Mouse (Mus musculus): ENCODE measurements around the gene Tfdp1. TPM values are rescaled to one million over a fixed set of nuclear protein-coding genes. Genes with fewer than 3 reads are reported as not detected.

The Tfdp1 gene
- total RNA-seq, 2 experiments from 2014 or later = 63.1 to 65.1 TPM

DNA sequence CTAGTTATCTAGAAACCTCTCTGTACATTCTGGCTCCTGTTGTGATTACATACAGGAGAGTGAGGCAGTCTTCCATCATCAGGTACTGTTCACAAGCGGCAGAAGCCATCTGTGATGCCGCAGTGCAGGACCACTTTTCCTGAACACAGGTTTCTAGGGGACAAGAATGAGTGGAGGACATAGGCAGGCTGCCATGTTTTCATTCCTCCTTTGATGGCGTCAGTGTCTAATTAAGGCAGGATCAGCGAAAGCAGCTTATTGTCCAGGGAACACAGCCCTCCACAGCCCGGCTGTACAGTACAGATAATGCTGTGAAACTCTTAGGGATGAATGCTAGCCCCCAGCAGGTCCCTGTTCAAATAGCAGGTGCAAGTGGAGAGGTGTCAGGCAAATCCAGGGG, 67.5 kb downstream of the Tfdp1 start:
- intact Hi-C loops (cut with DNase I) = no loop called here

DNA sequence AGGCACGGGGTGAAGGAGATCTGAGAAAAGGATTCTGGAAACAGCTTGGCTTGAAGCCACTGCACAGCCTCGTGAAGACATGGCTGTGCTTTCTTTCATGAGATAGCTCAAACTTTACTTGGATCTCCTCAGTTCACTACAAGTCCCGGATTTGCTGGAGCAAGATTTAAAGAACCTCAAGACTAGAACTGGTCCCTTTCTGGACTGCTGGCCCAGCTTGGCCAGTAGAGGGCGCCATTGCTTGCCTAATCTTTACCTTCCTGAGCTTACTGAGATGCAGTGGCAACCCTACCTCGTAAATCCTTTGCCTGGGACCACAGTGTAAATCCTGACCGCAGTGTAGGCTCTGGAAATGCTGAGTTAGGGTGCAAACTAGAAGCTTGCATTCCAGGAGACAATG, 73.0 kb downstream of the Tfdp1 start:
- DNase-seq (ENCODE audit: extremely low spot score in 1 of 2, low spot score in 2 of 2) = peak; percentile 51 to 73
- intact Hi-C loops (cut with DNase I) = loop anchor here (5.0 kb wide), 2 partner anchors 136 to 346 kb away; partner anchors contain the start of gene Cdc16

More for the DNA sequence above, 67.5 kb downstream of the Tfdp1 start:
- DNase-seq (ENCODE audit: extremely low spot score in 1 of 2, low spot score in 2 of 2) = no peak

DNA sequence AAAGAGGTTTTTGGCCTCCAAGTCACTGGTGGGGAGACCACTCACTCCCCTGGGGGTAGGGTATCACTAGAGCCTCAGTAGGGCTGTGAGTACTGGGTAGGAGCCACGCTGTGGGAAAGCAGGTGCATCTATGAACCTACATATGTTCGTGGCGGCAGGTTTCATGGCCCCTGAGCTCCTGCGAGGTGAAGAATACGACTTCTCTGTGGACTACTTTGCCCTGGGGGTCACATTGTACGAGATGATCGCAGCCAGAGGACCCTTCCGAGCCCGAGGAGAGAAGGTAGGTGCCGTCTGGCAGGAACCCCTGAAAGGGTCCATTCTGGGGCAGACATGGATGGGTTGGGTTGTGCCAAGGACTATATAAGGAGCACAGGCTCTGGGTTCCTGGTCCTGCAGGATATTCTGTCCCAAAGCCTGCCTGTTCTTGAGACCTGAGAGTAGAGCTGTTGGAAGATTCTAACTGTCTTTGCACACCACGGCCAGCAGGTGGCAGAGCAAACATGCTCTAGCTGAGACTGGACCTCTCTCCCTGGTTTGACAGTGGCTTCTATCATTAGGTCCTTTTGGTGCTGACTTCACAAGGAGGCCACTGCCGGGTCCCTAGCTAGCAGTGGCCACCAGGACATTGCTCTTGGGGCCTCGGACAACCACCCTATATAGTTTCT, 74.5 kb downstream of the Tfdp1 start:
- intact Hi-C loops (cut with DNase I) = loop anchor here (1.0 to 5.0 kb wide), 3 partner anchors 49 to 344 kb away; partner anchors contain the start of gene Cdc16
- peak; percentile 24 to 69 for DNase-seq (ENCODE audit: extremely low spot score in 1 of 2, low spot score in 2 of 2)

DNA sequence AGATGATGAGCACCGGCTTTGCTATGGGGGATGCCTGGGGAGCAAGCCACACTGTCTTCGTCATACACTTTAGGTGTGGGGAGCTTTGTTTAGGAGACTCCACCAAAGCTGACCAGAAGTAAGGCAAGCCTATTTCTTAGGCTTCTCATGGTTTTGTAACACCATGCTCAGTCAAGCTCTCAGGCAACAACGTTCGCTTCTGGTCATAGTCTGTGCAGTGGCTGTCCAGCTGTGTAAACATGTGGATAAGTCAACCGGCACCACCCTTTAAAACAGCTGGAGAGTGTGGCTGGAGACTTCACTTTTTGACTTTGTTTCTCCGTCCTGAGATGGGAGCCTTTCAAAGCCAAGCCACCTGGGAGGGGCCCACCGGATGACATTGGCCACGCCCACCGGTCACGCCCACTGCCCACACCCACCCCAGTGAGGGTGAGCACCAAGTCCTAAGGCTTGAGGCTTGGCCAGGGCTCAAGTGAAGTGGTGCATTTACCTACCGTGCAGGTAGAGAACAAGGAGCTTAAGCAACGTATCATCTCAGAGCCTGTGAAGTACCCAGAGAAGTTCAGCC, 75.4 kb downstream of the Tfdp1 start:
- no peak for DNase-seq (ENCODE audit: extremely low spot score in 1 of 2, low spot score in 2 of 2)
- intact Hi-C loops (cut with DNase I) = loop anchor here (1.0 to 5.0 kb wide), 3 partner anchors 48 to 343 kb away; partner anchors contain the start of gene Cdc16

DNA sequence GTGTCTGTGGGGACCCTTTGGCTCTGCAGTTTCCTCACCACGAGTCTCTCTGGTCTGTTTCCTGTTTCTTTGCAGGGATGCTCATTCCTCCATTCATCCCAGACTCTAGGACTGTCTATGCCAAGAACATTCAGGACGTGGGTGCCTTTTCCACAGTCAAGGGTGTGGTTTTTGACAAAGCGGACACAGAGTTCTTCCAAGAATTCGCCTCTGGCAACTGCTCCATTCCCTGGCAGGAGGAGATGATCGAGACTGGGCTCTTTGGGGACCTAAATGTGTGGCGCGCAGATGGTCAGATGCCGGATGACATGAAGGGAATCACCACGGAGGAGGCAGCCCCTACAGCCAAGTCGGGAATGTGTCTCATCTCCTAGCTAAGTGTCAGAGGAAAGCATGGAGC, 77.3 kb downstream of the Tfdp1 start:
- intact Hi-C loops (cut with DNase I) = no loop called here

DNA sequence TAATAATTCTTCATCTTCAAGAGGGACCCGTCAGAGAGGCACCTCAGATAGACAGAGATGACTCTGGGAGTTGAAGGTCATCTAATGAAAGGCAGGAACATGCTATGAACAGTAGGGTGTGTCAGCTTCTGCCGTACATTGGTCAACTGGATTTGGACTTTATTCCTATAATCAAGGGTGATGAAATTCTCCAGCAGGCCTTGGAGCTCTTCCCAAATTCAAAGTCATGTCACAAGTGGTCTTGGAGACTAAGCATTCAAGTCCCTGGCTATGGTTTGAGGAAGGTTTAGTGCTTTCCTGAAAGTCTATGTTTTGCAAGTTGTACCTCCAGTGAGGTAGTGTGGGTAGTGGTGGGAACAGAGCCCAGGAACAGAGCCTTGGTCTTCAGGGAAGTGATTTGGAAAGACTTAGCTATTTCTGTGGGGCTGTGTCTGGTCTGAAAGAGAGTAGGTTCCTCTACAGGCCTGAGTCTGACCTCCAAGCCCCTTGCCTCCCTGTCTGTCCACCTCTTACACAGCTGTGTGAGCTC, 80.6 kb downstream of the Tfdp1 start:
- no peak for DNase-seq (ENCODE audit: extremely low spot score in 1 of 2, low spot score in 2 of 2)
- intact Hi-C loops (cut with DNase I) = no loop called here

More for the DNA sequence above, 77.3 kb downstream of the Tfdp1 start:
- no peak for DNase-seq (ENCODE audit: extremely low spot score in 1 of 2, low spot score in 2 of 2)

DNA sequence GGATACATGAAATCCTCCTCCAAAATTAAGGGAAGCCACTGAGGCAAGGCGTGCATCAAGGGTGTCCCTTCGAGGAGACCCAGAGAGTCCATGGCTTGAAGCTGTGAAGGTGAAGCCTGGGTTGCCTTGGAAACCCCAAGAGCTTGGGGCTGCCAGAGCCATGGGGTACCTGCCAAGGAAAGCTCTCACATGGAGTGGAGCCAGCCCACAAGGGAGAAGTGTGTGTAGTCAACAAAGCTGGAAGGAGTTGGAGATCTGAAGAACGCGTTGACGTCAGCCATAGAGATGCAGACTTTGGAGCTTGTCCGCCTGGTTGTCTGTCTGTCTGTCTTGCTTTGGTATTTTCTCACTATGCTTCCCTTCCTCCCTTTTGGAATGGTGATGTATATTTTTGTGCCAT, 82.4 kb downstream of the Tfdp1 start:
- DNase-seq (ENCODE audit: extremely low spot score in 1 of 2, low spot score in 2 of 2) = peak in 1 of 2 experiments; percentile 52
- intact Hi-C loops (cut with DNase I) = no loop called here

DNA sequence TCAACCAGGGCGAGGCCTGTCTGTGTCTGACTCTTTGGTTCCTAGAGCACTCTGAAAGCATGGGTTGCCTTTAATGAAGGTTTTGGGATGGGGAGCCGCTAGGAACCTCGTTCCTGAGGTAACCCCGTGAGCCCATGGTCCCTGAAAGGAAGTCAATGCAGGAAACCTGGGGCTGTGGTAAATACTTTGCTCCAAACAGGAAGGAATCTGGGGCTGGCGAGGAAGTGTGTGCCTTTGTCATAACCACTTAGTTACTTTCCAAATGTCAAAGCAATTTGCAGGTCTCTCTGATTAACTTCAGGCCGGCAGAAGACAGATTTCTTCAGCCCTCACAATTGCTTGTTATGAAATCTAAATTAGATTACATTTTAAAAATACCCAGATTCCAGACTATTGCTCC, 88.8 kb downstream of the Tfdp1 start:
- intact Hi-C loops (cut with DNase I) = no loop called here
- DNase-seq (ENCODE audit: extremely low spot score in 1 of 2, low spot score in 2 of 2) = no peak

Other genes with a start within 250 kb of the Tfdp1 start
- 10 to 100 TPM; 29.3 to 29.4 TPM for gene Pcid2, start 233.3 kb upstream of the Tfdp1 start, total RNA-seq (2021)
- 10 to 100 TPM; 59.8 to 62.4 TPM for gene Cul4a, start 233.1 kb upstream of the Tfdp1 start, total RNA-seq (2021)
- gene Lamp1, start 179.6 kb upstream of the Tfdp1 start, total RNA-seq (2021) = 100 to 1,000 TPM; 300 to 304 TPM
- gene Grtp1, start 138.1 kb upstream of the Tfdp1 start, total RNA-seq (2021) = 1 to 10 TPM; 4.9 to 6.4 TPM
- 1 to 10 TPM; 1.3 to 1.9 TPM for gene Adprhl1, start 84.6 kb upstream of the Tfdp1 start, total RNA-seq (2021)
- 10 to 100 TPM; 24.7 to 26.9 TPM for gene Dcun1d2, start 50.6 kb upstream of the Tfdp1 start, total RNA-seq (2021)
- gene Tmco3, start 50.6 kb upstream of the Tfdp1 start, total RNA-seq (2021) = 10 to 100 TPM; 43.2 to 45.2 TPM
- not detected for gene Atp4b, start 58.1 kb downstream of the Tfdp1 start, total RNA-seq (2021)
- gene Grk1, start 66.3 kb downstream of the Tfdp1 start, total RNA-seq (2021) = under 1 TPM in 1 of 2 experiments, not detected in 1; 0.04 TPM
- gene Tmem255b, start 96.4 kb downstream of the Tfdp1 start, total RNA-seq (2021) = 1 to 10 TPM; 6.8 to 7.4 TPM
- gene Gas6, start 155.7 kb downstream of the Tfdp1 start, total RNA-seq (2021) = 100 to 1,000 TPM; 125 to 126 TPM
- under 1 TPM in 1 of 2 experiments, not detected in 1; 0.34 TPM for gene 1700029H14Rik, start 223.7 kb downstream of the Tfdp1 start, total RNA-seq (2021)

Measured in left cerebral cortex, postnatal 10 days (tissue).